Mouse (Mus musculus) kidney, embryonic 16.5 days (tissue): ENCODE measurements around the gene Stt3b. TPM values are rescaled to one million over a fixed set of nuclear protein-coding genes. Genes with fewer than 3 reads are reported as not detected.

Source experiments
- ATAC-seq: fragments of 200-750 bp; cut with Nextera tagmentation; 2 replicates; pipeline ENCODE4 v1.8.0; 2017; ENCODE audit warnings: moderate TSS enrichment; ENCODE audit not compliant: low FRiP score, low TSS enrichment
- H3K27ac ChIP-seq: fragments of 300-500 bp; sonication (generic); 2 replicates; pipeline ENCODE4 v1.5.1; 2014; ENCODE audit warnings: low read length
- H3K27me3 ChIP-seq: fragments of 300-500 bp; sonication (generic); 2 replicates; pipeline ENCODE4 v1.6.1; 2014; ENCODE audit warnings: low read length, control low read depth, mixed read lengths; ENCODE audit not compliant: insufficient read depth
- H3K36me3 ChIP-seq: fragments of 300-500 bp; sonication (generic); 2 replicates; pipeline ENCODE4 v1.6.1; 2014; ENCODE audit warnings: low read length, control low read depth, mixed read lengths; ENCODE audit not compliant: insufficient read depth
- H3K4me1 ChIP-seq: fragments of 300-500 bp; sonication (generic); 2 replicates; pipeline ENCODE4 v1.6.1; 2014; ENCODE audit warnings: low read length, control low read depth, mixed read lengths; ENCODE audit not compliant: insufficient read depth
- H3K4me2 ChIP-seq: fragments of 300-500 bp; sonication (generic); replicated peaks from 2 replicates; pipeline ENCODE4 v1.6.1; 2014; ENCODE audit warnings: low read depth, low read length
- H3K4me3 ChIP-seq: fragments of 300-500 bp; sonication (generic); 2 replicates; pipeline ENCODE4 v1.5.1; 2014; ENCODE audit warnings: mild to moderate bottlenecking, low read length
- H3K9ac ChIP-seq: fragments of 300-500 bp; sonication (generic); replicated peaks from 2 replicates; pipeline ENCODE4 v1.6.1; 2014; ENCODE audit warnings: low read length
- H3K9me3 ChIP-seq: fragments of 300-500 bp; sonication (generic); 2 replicates; pipeline ENCODE4 v1.6.1; 2016; ENCODE audit warnings: low read length, control low read depth
- WGBS: fragments of 180-500 bp; shearing (Covaris S2); extraction: QIAGEN DNeasy Blood & Tissue Kit; methylation state at CpG from one replicate; pipeline ENCODE4 v1.1.7; 2014; 5-methylcytosine and 5-hydroxymethylcytosine counted together
- polyA plus RNA-seq: library from polyadenylated mRNA; unstranded; fragments of >200 nt; fragmentation: Nextera tagmentation; extraction: Ambion mirVana; gene quantifications from 2 replicates; pipeline ENCODE4 v1.2.1, GENCODE M21; 2015

Stt3b gene
- polyA plus RNA-seq, 1 experiment from 2014 or later: 102 TPM

DNA sequence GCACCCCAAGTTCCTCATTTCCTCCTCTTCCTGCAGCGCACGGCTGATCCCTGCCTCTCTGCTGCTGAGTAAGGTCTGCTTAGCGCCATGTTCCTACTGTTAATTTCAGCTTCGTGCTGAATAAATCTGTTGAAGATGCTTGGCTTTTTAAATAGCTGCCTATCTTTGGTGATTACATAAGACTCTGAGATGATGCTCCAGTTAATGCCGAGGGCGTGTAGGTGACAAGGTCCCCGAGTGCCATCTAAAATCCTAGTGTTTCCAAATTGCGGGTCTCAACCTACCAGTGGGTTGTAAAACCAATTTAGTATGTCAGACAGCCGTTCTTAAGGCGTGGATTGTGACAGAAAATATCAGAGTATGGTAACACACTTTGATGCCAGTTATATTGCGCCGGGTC, 99.7 kb downstream of the Stt3b start:
- Histone ChIP-seq H3K27me3 (no peaks in the 10 kb centered on the region), H3K4me1 (peaks cover 22% of the 10 kb centered on the region), H3K4me3 (no peak overlapping the region), H3K9me3 (no peaks in the 10 kb centered on the region), H3K27ac (no peak overlapping the region), H3K9ac (no peak overlapping the region), H3K36me3 (no peaks in the 10 kb centered on the region), H3K4me2 (no peak overlapping the region)
- 82% methylated on average over 12 of the region's 12 CpGs for WGBS
- no peak for ATAC-seq

DNA sequence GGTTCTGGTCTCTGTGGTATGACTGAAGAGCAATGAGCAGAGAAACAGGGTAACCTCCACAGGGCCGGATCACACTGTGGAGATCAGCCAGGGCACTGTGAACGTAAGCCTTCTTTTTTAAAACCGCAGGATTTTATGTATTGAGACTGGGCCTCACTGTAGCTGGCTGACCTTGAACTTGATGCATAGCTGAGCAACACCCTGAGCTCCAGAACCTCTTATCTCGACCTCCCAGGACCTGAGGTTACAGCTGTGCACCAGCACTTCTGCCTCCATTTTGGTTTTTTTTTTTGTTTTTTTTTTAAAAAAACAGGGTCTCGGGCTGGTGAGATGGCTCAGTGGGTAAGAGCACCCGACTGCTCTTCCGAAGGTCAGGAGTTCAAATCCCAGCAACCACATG, 100.5 kb downstream of the Stt3b start:
- Histone ChIP-seq H3K4me3 (no peak overlapping the region), H3K9ac (no peak overlapping the region), H3K4me2 (no peak overlapping the region), H3K27me3 (no peaks in the 10 kb centered on the region), H3K9me3 (no peaks in the 10 kb centered on the region), H3K4me1 (peaks cover 16% of the 10 kb centered on the region), H3K27ac (no peak overlapping the region), H3K36me3 (no peaks in the 10 kb centered on the region)
- no peak for ATAC-seq
- WGBS: 83% methylated on average over 7 of the region's 7 CpGs

DNA sequence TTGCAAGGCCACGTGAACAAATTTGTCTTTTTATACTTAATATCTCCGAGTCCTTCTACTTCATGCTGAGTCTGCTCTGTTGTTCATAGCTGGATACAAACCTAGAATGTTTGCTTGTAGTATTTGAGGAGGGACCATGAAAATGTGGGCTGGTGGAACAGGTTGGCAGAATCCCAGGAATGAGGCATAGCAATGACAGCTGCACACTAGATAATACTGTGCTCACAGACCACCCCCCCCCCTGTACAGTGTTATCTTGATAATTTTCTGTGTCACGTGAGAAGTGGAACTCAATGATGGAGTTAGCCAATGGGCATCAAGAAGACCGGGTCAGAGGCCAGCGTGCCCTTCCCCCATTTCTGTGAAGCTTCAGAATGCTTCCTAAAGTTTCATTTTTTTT, 104.0 kb downstream of the Stt3b start:
- H3K9me3 ChIP-seq: no peaks in the 10 kb centered on the region
- H3K27ac ChIP-seq: no peak overlapping the region
- H3K4me2 ChIP-seq: no peak overlapping the region
- H3K27me3 ChIP-seq: no peaks in the 10 kb centered on the region
- WGBS: 64% methylated on average over 5 of the region's 5 CpGs
- H3K36me3 ChIP-seq: no peaks in the 10 kb centered on the region
- H3K4me1 ChIP-seq: peaks cover 8% of the 10 kb centered on the region
- H3K4me3 ChIP-seq: no peak overlapping the region
- ATAC-seq: no peak
- no peak overlapping the region for H3K9ac ChIP-seq

DNA sequence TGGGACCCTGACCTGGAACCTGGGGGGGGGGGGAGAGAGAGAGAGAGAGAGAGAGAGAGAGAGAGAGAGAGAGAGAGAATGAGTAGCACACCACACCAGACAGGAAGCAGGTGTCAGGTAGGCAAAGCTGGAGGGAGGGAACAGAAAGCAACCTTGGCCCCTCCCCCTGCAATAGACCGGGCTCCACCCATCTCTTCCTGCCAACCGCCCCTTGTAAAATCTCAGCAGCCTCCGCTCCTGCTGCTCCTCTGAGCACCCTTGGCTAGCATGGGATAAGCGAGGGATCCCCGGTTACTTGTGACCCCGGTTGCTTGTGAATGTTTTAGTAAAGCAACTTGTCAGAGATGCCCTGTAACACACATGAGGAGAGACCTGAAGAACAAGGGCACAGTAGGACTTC, 104.7 kb downstream of the Stt3b start:
- Histone ChIP-seq H3K27me3 (no peaks in the 10 kb centered on the region), H3K4me3 (no peak overlapping the region), H3K4me1 (peaks cover 8% of the 10 kb centered on the region), H3K4me2 (peak overlapping the region; percentile 38), H3K36me3 (no peaks in the 10 kb centered on the region), H3K27ac (no peak overlapping the region), H3K9me3 (no peaks in the 10 kb centered on the region), H3K9ac (no peak overlapping the region; the same call in 1 of the 2 replicates)
- WGBS: 11% methylated on average over 6 of the region's 6 CpGs
- ATAC-seq: peak; percentile 76

DNA sequence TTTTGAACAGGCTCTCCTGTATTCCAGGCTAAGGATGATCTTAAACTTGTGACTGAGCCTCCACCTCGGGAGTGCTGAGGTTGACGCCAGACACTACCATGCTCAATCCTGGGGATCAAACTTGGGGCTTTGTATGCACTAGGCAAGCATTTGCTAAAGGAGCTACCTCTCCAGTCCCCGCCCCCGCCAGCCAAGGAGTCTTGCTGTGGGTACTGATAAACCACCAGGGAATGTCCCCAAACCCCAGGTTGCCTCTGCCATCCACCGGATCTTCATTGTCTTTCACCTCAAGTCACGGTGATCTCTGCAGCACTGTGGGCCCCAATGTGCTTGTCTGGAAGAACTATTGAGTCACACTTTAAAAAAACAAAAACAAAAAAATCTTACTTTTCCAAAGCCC, 107.1 kb downstream of the Stt3b start:
- Histone ChIP-seq H3K4me2 (no peak overlapping the region), H3K9ac (no peak overlapping the region), H3K4me3 (no peak overlapping the region), H3K27ac (no peak overlapping the region), H3K36me3 (no peaks in the 10 kb centered on the region), H3K9me3 (no peaks in the 10 kb centered on the region), H3K27me3 (no peaks in the 10 kb centered on the region), H3K4me1 (peaks cover 8% of the 10 kb centered on the region)
- 74% methylated on average over 6 of the region's 6 CpGs for WGBS
- no peak for ATAC-seq

DNA sequence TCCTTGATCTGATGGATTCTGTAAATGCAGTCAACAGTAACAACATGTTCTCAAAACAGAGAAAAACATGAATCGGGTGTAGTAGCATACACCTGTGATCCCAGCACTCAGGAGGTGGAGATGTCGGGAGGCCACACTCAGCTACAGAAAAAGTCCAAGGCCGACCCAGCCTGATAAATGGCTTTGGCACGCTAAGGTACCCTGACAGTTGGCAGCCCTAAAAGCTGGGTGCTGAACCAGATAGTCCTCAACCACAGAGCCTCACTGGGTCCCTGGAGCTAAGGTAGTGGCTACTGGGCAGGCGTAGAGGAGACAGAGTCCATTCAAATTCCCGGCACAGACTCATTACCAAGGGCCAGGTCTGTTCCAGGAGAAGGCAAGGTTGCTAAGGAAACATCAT, 109.0 kb downstream of the Stt3b start:
- WGBS: 85% methylated on average over 6 of the region's 6 CpGs
- peaks cover 8% of the 10 kb centered on the region for H3K4me1 ChIP-seq

DNA sequence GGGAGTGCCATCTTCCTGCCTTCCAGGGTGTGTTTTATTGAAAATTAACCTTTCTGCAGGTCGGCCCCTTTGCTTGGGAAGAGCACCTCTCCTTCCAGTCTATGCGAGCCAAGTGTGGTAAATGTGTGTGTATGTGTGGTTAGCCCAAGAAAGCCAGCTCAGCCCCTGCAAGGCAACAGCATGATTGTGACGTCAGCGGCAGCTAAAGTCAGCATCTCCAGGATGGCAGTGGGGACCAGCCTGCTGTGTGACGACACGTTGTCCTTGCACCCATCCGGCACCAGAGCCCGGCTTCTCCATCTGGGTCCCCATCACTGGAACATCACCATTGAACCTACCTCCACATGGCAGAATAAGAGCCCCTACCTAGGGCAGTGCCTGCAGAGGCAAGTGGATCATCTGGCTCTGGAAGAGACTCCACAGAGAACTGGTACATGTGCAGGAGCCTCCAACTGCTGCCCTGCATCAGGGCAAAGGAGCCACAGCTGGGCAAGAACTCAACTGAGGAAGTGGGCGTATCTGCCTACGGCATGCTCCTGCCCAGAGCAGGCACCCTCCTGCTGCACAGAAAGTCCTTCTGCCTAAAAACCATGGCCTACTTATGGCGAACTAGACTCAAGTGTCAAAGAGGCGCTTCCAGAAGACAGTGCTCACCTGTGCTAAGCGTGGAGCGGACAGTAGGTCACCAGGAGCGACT, 109.9 kb downstream of the Stt3b start:
- Histone ChIP-seq H3K9me3 (no peaks in the 10 kb centered on the region), H3K27me3 (no peaks in the 10 kb centered on the region), H3K4me3 (no peak overlapping the region), H3K9ac (no peak overlapping the region), H3K27ac (no peak overlapping the region), H3K36me3 (no peaks in the 10 kb centered on the region), H3K4me2 (no peak overlapping the region), H3K4me1 (no peaks in the 10 kb centered on the region)
- ATAC-seq: no peak
- WGBS: 91% methylated on average over 15 of the region's 15 CpGs

More for the DNA sequence above, 109.0 kb downstream of the Stt3b start:
- H3K36me3 ChIP-seq: no peaks in the 10 kb centered on the region
- H3K9me3 ChIP-seq: no peaks in the 10 kb centered on the region
- no peak overlapping the region for H3K4me2 ChIP-seq
- no peak for ATAC-seq
- H3K27ac ChIP-seq: no peak overlapping the region
- H3K9ac ChIP-seq: no peak overlapping the region
- H3K4me3 ChIP-seq: no peak overlapping the region
- no peaks in the 10 kb centered on the region for H3K27me3 ChIP-seq

DNA sequence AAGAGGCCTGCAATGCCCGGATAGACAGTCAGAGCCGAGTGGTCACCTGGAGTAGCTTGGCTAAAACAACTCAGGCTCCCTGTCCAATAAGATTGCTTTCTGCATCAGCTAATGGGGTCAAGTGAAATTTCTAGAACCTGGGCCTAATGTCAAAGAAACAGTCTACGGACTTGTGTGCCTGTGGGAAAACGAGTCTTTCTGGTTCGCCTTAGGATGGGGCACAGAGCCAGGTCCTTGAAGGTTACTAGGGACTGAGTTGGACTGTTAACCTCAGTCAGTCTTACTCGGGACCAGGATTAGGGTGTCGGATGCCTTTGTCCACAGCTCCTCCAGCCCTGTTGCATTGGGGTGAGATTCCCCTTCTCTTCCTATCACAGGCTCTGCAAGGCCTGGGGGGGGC, 113.1 kb downstream of the Stt3b start:
- H3K9ac ChIP-seq: no peak overlapping the region
- no peak overlapping the region for H3K27ac ChIP-seq
- H3K36me3 ChIP-seq: no peaks in the 10 kb centered on the region
- no peak overlapping the region for H3K4me3 ChIP-seq
- no peak overlapping the region for H3K4me2 ChIP-seq
- no peak for ATAC-seq
- H3K9me3 ChIP-seq: no peaks in the 10 kb centered on the region
- H3K4me1 ChIP-seq: no peaks in the 10 kb centered on the region
- no peaks in the 10 kb centered on the region for H3K27me3 ChIP-seq
- 58% methylated on average over 7 of the region's 7 CpGs for WGBS

DNA sequence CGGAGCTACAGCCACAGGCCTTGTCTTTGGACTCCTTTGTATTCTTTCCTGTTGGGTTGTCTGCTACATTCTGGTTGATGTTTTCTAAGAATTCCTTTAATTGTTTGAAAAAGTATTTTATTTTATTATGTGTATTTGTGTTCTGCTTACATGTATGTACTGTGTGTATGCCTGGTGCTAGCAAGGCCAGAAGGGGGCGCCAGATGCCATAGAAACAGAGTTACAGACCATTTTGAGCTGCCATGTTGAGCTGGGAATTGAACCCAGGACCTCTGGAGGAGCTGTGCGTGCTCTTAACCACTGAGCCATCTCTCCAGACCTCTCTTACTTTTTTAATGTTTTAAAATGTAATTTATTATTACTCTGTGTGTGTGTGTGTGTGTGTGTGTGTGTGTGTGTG, 117.3 kb downstream of the Stt3b start:
- H3K4me2 ChIP-seq: no peak overlapping the region
- ATAC-seq: no peak
- no peaks in the 10 kb centered on the region for H3K36me3 ChIP-seq
- H3K4me3 ChIP-seq: no peak overlapping the region
- H3K9me3 ChIP-seq: no peaks in the 10 kb centered on the region
- H3K9ac ChIP-seq: no peak overlapping the region
- 79% methylated on average over 3 of the region's 3 CpGs for WGBS
- H3K27ac ChIP-seq: no peak overlapping the region
- peaks cover 13% of the 10 kb centered on the region for H3K4me1 ChIP-seq
- no peaks in the 10 kb centered on the region for H3K27me3 ChIP-seq
